Mouse (Mus musculus) kidney, adult 9 months (tissue): ENCODE measurements around the gene Ereg.

Experiments
- DNase-seq: peaks from one replicate; pipeline ENCODE4 v3.0.0; 2022

The Ereg gene

GRCm38 (mm10) chr5:91074450-91074950, at the start of gene Ereg:
TSS of gene Ereg (plus strand) at chr5:91074622.
- no peak for DNase-seq

GRCm38 (mm10) chr5:91027164-91027563, 47.3 kb upstream of the Ereg start, which contains the start of gene Epgn:
TSS of gene Epgn (plus strand) at chr5:91027464.
- no peak for DNase-seq

GRCm38 (mm10) chr5:91027840-91028239, 46.6 kb upstream of the Ereg start:
- DNase-seq: no peak

DNA sequence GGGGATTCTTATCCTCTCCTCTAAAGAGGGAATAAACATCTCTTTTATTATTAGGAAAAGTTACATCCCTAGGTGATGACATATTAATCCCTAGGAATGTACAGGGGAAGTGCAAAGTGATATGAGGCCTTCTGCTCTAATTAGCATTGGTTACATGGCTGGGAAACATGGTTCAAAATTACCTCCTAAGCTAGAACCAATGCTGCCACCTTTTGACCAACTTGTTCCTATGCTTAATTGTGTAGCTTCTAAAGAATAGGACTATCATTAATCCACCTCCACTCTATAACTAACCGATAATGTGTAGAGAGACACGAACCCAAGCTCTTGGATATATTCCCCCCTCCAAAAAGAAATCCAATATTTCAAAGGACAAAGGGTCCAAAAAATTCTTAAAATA, 43.8 kb upstream of the Ereg start:
- peak; percentile 3 for DNase-seq

DNA sequence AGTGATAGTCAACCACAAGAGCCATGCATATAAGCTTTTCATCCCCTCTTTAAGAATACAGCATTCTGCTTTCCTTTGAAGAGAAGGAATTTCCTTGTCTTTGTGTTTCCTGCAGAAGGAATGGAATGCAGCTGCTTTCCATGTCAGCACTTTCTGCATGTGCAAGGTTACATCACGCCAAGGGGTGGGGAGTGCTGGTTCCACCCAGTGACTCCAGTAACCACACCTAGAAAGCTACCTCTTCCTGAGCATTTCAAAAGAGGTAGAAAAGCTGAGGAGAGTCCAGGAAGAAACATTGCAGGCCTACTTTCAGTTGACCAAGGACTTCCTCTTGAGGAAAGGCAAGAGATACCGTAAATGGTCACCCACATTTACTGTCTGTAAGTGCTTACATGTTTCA, 39.1 kb upstream of the Ereg start:
- DNase-seq: no peak

DNA sequence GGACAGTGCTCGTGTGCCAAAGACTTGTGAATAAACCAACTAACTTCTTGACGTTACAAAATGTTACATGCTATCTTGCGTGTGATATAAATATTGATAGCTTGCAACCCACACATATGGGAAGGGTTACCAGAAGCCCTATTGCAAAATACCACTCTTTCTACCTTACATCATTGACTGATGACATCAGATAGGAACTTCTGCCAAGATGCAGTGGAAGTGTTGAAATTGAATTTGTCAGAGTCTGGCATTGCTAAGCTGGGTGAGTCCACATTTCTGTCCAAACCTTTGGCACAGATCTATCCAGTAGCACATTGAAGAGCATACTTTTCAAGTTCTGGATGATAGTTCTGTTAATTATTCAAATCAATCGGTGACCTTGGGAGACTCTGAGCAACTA, 37.8 kb upstream of the Ereg start:
- peak; percentile 4 for DNase-seq

DNA sequence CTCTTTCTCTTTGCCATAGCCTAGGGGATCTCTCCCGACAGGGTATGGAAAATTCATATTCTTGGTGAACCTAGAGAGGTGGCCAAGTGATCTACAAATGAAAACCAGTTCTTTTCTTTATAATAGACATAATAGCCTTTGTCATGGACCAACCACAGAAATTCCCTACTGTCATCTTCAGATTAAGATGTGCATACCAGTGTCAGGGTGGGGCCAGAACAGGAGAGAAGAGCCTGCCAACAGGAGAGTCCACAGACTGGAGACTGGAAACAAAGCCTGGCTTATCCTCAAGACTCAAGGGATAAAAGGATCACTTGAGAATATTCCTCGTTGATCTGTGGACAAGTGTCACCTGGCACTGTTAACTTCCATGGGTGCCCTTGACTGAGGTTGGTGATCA, 36.7 kb upstream of the Ereg start:
- DNase-seq: no peak

DNA sequence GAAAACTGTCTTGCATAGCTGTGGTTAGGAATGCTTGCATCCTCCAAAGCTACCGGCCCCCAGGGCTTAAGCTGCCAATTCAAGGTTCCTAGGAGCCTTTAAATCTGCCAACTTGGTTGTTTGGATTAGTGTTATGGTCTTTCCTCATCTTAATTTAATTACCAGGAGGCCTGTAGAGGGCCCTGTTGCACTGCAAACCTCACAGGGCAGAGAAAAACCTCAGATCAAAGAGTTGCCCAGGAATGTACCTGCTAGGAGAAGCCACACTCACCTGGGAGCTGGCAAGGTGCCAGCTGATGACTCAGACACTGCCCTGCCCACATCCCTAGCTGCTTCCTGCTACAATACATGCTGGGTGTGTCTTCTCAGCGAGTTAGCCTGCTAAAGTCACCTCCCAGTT, 35.9 kb upstream of the Ereg start:
- peak; percentile 29 for DNase-seq

DNA sequence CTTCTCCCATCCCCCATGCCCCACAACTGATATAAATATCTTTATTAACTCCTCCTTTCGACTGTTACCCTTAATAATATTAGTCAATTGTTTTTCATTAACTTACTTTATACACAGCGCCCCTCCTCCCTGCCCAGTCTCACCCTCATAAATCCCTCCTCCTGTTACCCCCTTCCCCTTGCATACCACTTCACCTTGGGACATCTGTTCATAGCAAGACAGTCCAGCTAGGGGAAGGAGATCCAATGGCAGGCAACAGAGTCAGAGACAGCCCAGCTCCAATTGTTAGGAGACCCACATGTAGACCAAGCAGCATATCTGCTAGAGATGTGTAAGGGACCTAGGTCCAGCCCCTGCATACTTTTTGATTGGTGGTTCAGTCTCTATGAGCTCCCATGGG, 35.5 kb upstream of the Ereg start:
- DNase-seq: no peak

- DNase-seq: no peak
Measured at GRCm38 (mm10) chr5:91047987-91048386, 26.4 kb upstream of the Ereg start.

DNA sequence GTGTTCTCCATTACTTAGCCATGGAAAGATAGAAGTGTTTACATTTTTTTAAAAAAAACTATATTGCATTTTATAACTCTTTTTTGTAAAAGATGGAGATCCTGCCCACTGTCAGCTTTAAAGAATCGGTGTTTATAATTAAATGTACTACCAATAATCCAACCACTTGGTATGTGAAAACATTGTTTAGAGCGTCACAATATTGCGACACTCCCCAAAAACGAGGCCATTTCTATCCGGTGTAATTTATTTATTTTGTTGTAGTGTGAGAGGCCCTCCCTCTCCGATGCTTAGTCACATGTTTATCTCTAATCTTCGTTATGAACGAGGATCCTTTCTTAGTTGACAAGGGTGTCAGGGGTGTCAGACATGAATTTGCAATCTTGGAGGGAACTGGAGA, 26.0 kb upstream of the Ereg start:
- no peak for DNase-seq

GRCm38 (mm10) chr5:91072340-91072739, 2.1 kb upstream of the Ereg start:
- DNase-seq: no peak

- DNase-seq: no peak
Measured at GRCm38 (mm10) chr5:91073626-91074025, 796 bp upstream of the Ereg start.

GRCm38 (mm10) chr5:91074026-91074425, 396 bp upstream of the Ereg start:
- no peak for DNase-seq

- DNase-seq: no peak
Measured at GRCm38 (mm10) chr5:91075021-91075420, 599 bp downstream of the Ereg start.

- DNase-seq: no peak
Measured at GRCm38 (mm10) chr5:91083016-91083415, 8.6 kb downstream of the Ereg start.

DNA sequence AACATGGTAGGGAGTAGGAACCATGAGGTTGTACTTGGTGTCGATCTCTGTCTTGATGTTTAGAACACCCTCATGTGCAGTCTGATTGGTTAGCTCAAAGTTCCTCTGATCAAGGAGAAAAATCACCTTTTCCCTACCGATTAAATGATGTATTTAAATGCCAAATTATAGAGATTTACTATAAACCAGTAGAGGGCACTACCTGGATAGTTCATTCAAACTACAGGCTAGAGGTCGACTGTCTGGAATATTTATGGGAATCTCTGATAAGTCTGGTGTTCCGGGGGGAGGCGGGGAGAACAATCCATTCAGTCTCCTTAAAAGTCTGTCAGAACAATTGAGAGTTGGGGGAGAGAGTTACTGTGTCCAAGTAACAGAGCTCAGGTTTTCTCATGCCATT, 10.9 kb downstream of the Ereg start:
- DNase-seq: peak; percentile 3

DNA sequence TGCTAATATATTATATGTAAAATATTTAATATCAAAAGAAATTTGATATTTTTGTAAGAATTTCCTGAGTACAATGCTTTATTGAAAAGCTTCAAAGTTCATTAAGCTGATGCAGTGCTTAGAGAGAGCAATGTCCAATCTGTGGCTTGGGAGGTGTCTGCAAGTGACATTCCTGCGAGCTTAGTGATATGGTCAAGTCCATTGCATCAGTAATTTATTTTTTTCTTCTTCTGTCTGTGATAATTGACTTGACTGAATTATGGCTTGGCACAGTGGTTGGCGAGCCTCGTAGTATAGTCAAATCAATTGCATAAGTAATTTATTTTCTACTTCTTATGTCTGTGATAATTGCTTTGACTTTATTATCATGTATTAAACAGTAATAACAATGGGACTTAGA, 15.9 kb downstream of the Ereg start:
- DNase-seq: no peak

DNA sequence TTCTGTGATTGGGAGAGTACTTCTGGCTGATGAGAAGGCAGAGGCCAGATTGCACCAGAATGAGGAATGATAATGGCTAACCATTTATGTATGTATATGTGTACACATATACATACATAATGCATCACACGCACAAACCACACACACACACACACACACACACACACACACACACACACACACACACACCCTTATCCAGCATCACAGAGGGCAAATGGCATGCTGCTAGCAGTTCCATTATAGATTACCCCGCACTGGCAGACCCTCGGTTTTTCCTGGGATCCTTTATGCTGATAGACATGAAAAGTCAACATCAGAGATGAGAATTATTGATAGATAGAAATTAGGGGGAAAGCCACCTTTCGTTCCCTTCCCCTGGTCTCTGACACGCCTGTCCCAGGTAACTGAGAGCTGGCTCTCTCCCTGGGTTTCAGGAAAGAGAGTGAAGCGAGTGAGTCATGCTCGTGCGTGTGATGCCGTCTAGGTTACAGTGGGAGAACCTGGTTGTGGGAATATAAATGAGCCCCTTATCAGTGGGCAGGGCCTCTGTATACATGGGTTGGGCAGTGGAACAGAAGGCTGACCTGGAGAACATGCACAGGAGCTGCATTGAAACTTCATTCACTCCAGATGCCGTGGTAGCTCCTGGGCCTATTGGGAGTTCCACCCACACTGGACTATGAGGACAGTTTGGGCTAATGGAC, 23.6 kb downstream of the Ereg start:
- no peak for DNase-seq

- no peak for DNase-seq
Measured at GRCm38 (mm10) chr5:91101742-91102141, 27.3 kb downstream of the Ereg start.

- DNase-seq: peak; percentile 85
Measured at GRCm38 (mm10) chr5:91103943-91104665, 29.7 kb downstream of the Ereg start.

- DNase-seq: no peak
Measured at GRCm38 (mm10) chr5:91106248-91106647, 31.8 kb downstream of the Ereg start.

DNA sequence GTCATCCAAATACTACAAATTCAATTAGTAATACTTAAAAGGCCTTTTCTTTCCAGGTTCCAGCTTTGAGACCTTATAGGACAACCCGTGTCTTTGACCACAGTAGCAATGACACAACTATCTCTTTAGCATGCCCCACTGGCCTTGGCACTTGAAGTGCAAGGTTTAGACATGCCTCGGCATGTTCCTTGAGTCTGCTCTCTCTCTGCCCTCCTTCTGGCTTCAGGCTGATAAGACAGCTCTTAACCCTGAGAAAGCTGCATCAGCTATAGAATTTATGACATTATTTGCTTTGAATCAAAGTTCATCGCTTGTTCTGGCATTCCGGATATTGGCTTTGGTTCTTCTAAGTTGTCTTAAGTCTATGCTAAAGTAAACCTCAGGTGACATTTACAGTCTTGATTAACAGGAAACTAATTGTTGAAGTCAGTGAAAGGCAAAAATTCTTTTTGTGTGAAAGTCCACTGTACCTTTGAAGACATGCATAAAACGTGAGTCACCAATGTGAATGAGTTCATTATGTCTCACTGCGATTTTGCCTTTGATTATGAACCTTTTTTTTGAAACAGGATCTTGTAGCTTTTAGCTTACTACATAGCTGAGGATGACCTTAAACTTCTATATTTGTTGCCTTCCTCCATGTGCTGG, 35.7 kb downstream of the Ereg start:
- DNase-seq: no peak

GRCm38 (mm10) chr5:91111019-91111418, 36.6 kb downstream of the Ereg start:
- DNase-seq: no peak
